Mouse (Mus musculus) forebrain, embryonic 14.5 days (tissue): Measurements from ENCODE around the gene Llgl2. TPM values are rescaled to one million over a fixed set of nuclear protein-coding genes. Genes with fewer than 3 reads are reported as not detected.
"Not testable (repeated sequence)": the region's sequence is repeated elsewhere in the genome, so short reads cannot be mapped to it uniquely, and the experiment has no call there.

Source experiments
- ATAC-seq: fragments of 200-750 bp; cut with Nextera tagmentation; 2 replicates; pipeline ENCODE4 v1.8.0; 2017; ENCODE audit warnings: mild to moderate bottlenecking, moderate library complexity
- DNase-seq: peaks from one replicate; pipeline ENCODE4 v3.0.0-alpha.2; 2015; ENCODE audit warnings: low spot score
- H3K27ac ChIP-seq: fragments of 300-500 bp; sonication (generic); 2 replicates; pipeline ENCODE4 v1.5.1; 2014; ENCODE audit warnings: low read depth, mild to moderate bottlenecking, control low read depth, low read length, moderate library complexity
- H3K27me3 ChIP-seq: fragments of 300-500 bp; sonication (generic); replicated peaks from 2 replicates; pipeline ENCODE4 v1.6.1; 2014; ENCODE audit warnings: low read length, control low read depth, mixed read lengths; ENCODE audit not compliant: control insufficient read depth, insufficient read depth
- H3K36me3 ChIP-seq: fragments of 300-500 bp; sonication (generic); 2 replicates; pipeline ENCODE4 v1.6.1; 2014; ENCODE audit warnings: low read length, control low read depth; ENCODE audit not compliant: control insufficient read depth, insufficient read depth
- H3K4me1 ChIP-seq: fragments of 300-500 bp; sonication (generic); 2 replicates; pipeline ENCODE4 v1.6.1; 2014; ENCODE audit warnings: antibody characterized with exemption, low read length, control low read depth; ENCODE audit not compliant: control insufficient read depth, insufficient read depth
- H3K4me2 ChIP-seq: fragments of 300-500 bp; sonication (generic); 2 replicates; pipeline ENCODE4 v1.6.1; 2014; ENCODE audit warnings: mild to moderate bottlenecking, control low read depth, low read length
- H3K4me3 ChIP-seq: fragments of 300-500 bp; sonication (generic); 2 replicates; pipeline ENCODE4 v1.5.1; 2014; ENCODE audit warnings: low read depth, low read length, control low read depth
- H3K9ac ChIP-seq: fragments of 300-500 bp; sonication (generic); 2 replicates; pipeline ENCODE4 v1.6.1; 2014; ENCODE audit warnings: mild to moderate bottlenecking, low read length, control low read depth, moderate library complexity
- H3K9me3 ChIP-seq: fragments of 300-500 bp; sonication (generic); replicated peaks from 2 replicates; pipeline ENCODE4 v1.6.1; 2016; ENCODE audit warnings: low read length, control low read depth, mixed read lengths; ENCODE audit not compliant: control insufficient read depth
- WGBS: fragments of 180-500 bp; shearing (Covaris S2); extraction: QIAGEN DNeasy Blood & Tissue Kit; methylation state at CpG from one replicate; pipeline ENCODE4 v1.1.7; 2014; 5-methylcytosine and 5-hydroxymethylcytosine counted together
- polyA plus RNA-seq: library from polyadenylated mRNA; unstranded; fragments of >200 nt; fragmentation: Nextera tagmentation; extraction: Ambion mirVana; gene quantifications from 2 replicates; pipeline ENCODE4 v1.2.1, GENCODE M21; 2014

The Llgl2 gene
- polyA plus RNA-seq, 1 experiment from 2014 or later, result 0.70 TPM

- Histone ChIP-seq H3K27me3 (peaks cover 25% of the 10 kb centered on the region), H3K9ac (no peak overlapping the region), H3K9me3 (no peaks in the 10 kb centered on the region), H3K4me2 (no peak overlapping the region), H3K36me3 (no peaks in the 10 kb centered on the region), H3K4me1 (peaks cover 5% of the 10 kb centered on the region), H3K27ac (no peak overlapping the region), H3K4me3 (no peak overlapping the region)
- 66% methylated on average over 6 of the region's 6 CpGs for WGBS
- DNase-seq (no peak), ATAC-seq (no peak)
Measured at GRCm38 (mm10) chr11:115854674-115855073, 30.8 kb downstream of the Llgl2 start.

DNA sequence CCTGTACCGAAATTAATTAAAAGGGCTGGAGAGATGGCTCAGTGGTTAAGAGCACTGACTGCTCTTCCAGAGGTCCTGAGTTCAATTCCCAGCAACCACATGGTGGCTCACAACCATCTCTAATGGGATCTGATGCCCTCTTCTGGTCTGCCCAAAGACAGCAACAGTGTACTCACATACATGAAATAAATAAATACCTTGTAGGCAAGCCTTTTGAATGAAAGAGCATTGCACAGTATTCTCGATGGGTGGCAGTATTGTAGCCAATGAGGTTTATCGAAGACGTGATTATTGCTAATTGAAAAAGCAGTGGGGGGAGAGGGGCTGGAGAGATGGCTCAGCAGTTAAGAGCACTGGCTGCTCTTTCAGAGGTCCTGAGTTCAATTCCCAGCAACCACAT, 33.3 kb downstream of the Llgl2 start:
- not testable (repeated sequence) for DNase-seq, H3K36me3 ChIP-seq, H3K9ac ChIP-seq, H3K4me3 ChIP-seq, H3K4me2 ChIP-seq, H3K9me3 ChIP-seq, ATAC-seq, H3K4me1 ChIP-seq, H3K27ac ChIP-seq
- WGBS, result 90% methylated on average over 4 of the region's 4 CpGs
- H3K27me3 ChIP-seq, result peaks cover 36% of the 10 kb centered on the region

DNA sequence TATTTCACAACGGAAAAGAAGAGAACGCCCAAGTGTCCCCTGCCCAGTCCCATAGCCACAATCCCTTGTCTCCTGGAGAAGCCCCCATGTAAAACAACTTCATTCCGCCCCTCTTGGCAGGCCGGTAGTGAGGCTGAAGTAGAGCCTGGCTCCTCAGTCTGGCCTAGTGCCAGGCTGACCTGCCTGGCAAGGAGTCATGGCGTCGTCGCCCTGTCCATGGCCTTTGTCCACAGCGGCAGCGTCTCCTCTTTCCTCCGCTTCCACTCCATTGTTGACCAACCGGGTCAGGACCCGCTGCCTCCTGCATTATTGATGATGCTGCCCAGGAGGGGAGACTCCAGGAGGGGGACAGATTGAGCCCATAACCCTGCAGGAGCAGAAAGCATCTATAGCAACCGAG, 34.1 kb downstream of the Llgl2 start:
- DNase-seq (no peak), ATAC-seq (no peak)
- Histone ChIP-seq H3K27ac (no peak overlapping the region), H3K9me3 (no peaks in the 10 kb centered on the region), H3K4me3 (no peak overlapping the region), H3K4me2 (no peak overlapping the region), H3K27me3 (peaks cover 36% of the 10 kb centered on the region), H3K36me3 (no peaks in the 10 kb centered on the region), H3K4me1 (peaks cover 5% of the 10 kb centered on the region), H3K9ac (no peak overlapping the region)
- whole genome bisulfite sequencing, result 63% methylated on average over 13 of the region's 13 CpGs

DNA sequence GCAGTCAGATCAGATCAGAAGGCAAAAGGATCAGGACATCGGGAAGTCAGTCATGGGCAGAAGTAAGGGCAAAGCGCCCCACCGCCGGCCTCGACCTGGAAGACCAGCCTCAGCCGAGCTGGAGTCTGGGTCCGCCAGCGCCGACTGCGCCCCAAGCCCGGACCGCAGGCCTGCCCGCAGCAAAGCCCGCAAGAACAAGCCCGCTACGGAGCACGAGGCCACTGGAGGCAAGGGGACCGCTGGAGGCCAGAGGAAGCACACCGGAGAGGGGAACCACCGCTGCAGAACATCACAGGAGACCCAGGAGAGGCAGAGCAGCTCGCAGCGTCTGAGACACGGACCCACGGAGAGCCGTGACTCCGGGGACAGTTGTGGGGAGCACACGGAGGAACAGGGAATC, 34.5 kb downstream of the Llgl2 start, which contains the start of gene Myo15b:
Myo15b (plus strand) TSS at position 53 of the 400 bp plus-strand sequence.
- DNase-seq (no peak), ATAC-seq (no peak)
- H3K9ac ChIP-seq, result peak within 1 kb of the TSS; percentile 47; the same call in 1 of the 2 replicates
- H3K27ac ChIP-seq, result no peak within 1 kb of the TSS
- H3K9me3 ChIP-seq, result no peaks in the 10 kb centered on the region
- H3K27me3 ChIP-seq, result peaks cover 36% of the 10 kb centered on the region
- peaks cover 5% of the 10 kb centered on the region for H3K4me1 ChIP-seq
- 12% methylated on average over 27 of the region's 27 CpGs for WGBS
- peak within 1 kb of the TSS; percentile 26 for H3K4me3 ChIP-seq
- H3K36me3 ChIP-seq, result no peaks in the 10 kb centered on the region
- H3K4me2 ChIP-seq, result peak within 1 kb of the TSS; percentile 49

DNA sequence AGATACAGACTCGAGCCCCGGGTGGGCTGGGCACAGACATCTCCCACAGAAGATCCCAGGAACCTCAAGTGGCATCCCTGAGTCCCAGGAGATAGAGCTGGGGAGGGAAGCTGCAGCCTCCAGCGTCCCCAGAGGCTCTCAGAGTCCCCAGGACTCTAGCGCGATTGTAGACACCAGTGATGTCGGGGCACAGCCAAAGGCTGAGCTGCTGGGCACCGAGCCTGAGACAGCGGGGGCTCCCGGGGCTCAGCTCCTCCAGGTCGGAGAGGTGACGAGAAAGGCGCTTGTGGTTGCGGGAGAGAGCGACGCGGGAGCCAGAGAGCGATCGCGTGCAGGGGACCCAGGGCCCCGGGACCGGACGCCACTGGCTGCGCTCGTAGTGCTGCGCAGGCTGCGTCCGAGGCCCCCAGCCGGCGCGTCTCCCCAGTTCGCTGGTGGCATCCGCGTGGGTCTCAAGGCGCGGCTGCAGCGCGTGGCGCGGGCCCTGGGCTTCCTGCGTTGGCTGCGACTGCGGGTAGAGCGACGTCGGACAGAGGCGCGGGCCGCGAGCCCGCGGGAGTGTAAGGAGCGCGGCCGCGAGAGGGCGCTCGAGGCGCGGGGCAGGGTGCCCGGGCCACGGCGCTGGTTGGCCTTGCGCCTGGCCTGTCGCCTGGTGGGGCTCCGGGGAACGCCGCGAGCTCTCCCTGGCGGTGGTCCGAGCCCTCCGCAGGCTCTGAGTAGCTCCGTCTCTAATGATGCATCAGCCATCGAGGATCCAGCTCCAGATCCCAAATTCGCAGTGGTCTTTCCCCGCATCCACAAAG, 35.5 kb downstream of the Llgl2 start:
- no peaks in the 10 kb centered on the region for H3K36me3 ChIP-seq
- WGBS, result 2% methylated on average over 75 of the region's 75 CpGs
- ATAC-seq (peak; percentile 88), DNase-seq (peak; percentile 84)
- no peaks in the 10 kb centered on the region for H3K9me3 ChIP-seq
- H3K27ac ChIP-seq, result no peak overlapping the region
- peaks cover 36% of the 10 kb centered on the region for H3K27me3 ChIP-seq
- peaks cover 5% of the 10 kb centered on the region for H3K4me1 ChIP-seq
- peak overlapping the region; percentile 47; the same call in 1 of the 2 replicates for H3K9ac ChIP-seq
- peak overlapping the region; percentile 26 for H3K4me3 ChIP-seq
- peak overlapping the region; percentile 49 for H3K4me2 ChIP-seq

- H3K4me2 ChIP-seq, result no peak overlapping the region
- no peaks in the 10 kb centered on the region for H3K9me3 ChIP-seq
- 88% methylated on average over 8 of the region's 8 CpGs for WGBS
- H3K36me3 ChIP-seq, result no peaks in the 10 kb centered on the region
- no peak overlapping the region for H3K27ac ChIP-seq
- H3K4me3 ChIP-seq, result no peak overlapping the region
- peaks cover 5% of the 10 kb centered on the region for H3K4me1 ChIP-seq
- ATAC-seq (no peak), DNase-seq (no peak)
- peaks cover 19% of the 10 kb centered on the region for H3K27me3 ChIP-seq
- no peak overlapping the region for H3K9ac ChIP-seq
Measured at GRCm38 (mm10) chr11:115863895-115864294, 40.0 kb downstream of the Llgl2 start.

DNA sequence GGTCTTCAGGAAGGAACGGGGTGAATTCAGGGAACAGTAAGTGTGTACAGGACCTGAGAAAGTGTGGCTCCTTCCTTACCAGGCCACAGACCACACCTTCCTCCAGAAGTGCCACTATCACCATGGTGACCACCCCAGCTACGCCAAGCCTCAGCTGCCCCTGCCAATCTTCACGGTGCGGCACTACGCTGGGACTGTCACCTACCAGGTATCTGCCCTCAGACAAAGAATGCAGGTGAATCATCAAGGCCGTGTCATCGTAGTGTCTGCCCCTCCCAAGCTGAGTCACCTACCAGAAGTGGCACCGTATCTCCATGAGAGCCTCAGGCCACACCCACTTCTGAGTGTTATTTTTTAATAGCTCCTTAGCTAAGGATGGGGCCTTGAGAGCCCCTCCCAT, 45.5 kb downstream of the Llgl2 start:
- Histone ChIP-seq H3K27ac (no peak overlapping the region), H3K9ac (no peak overlapping the region), H3K27me3 (no peaks in the 10 kb centered on the region), H3K4me2 (no peak overlapping the region), H3K4me1 (no peaks in the 10 kb centered on the region), H3K4me3 (no peak overlapping the region), H3K9me3 (no peaks in the 10 kb centered on the region), H3K36me3 (no peaks in the 10 kb centered on the region)
- ATAC-seq (no peak), DNase-seq (no peak)
- WGBS, result 83% methylated on average over 8 of the region's 8 CpGs

GRCm38 (mm10) chr11:115872437-115872836, 48.6 kb downstream of the Llgl2 start:
- H3K36me3 ChIP-seq, result no peaks in the 10 kb centered on the region
- no peak overlapping the region for H3K4me2 ChIP-seq
- H3K27me3 ChIP-seq, result no peaks in the 10 kb centered on the region
- H3K4me1 ChIP-seq, result no peaks in the 10 kb centered on the region
- no peaks in the 10 kb centered on the region for H3K9me3 ChIP-seq
- DNase-seq (no peak), ATAC-seq (no peak)
- 74% methylated on average over 4 of the region's 4 CpGs for WGBS
- H3K27ac ChIP-seq, result no peak overlapping the region
- H3K4me3 ChIP-seq, result no peak overlapping the region
- no peak overlapping the region for H3K9ac ChIP-seq

- Histone ChIP-seq H3K4me1 (no peaks in the 10 kb centered on the region), H3K36me3 (no peaks in the 10 kb centered on the region), H3K9ac (no peak overlapping the region), H3K9me3 (no peaks in the 10 kb centered on the region), H3K4me3 (no peak overlapping the region), H3K27me3 (no peaks in the 10 kb centered on the region), H3K27ac (no peak overlapping the region), H3K4me2 (no peak overlapping the region)
- DNase-seq (no peak), ATAC-seq (no peak)
- WGBS, result 89% methylated on average over 3 of the region's 3 CpGs
Measured at GRCm38 (mm10) chr11:115875935-115876334, 52.1 kb downstream of the Llgl2 start.
